Mouse (Mus musculus): ENCODE results near the gene Atp5g3. TPM values are rescaled to one million over a fixed set of nuclear protein-coding genes. Genes with fewer than 3 reads are reported as not detected.
"Not testable (repeated sequence)": the region's sequence is repeated elsewhere in the genome, so short reads cannot be mapped to it uniquely, and the experiment has no call there.

The Atp5g3 gene
- polyA plus RNA-seq, 1 experiment from 2014 or later: 1,119 TPM

GRCm38 (mm10) chr2:73925089-73925488, 14.0 kb upstream of the Atp5g3 start:
- 19% methylated on average over 5 of the region's 5 CpGs for WGBS
- Histone ChIP-seq H3K27ac (no peak overlapping the region), H3K36me3 (no peaks in the 10 kb centered on the region), H3K27me3 (no peaks in the 10 kb centered on the region), H3K4me1 (replicated peaks) (no peaks in the 10 kb centered on the region), H3K9ac (no peak overlapping the region), H3K4me2 (no peak overlapping the region), H3K9me3 (no peaks in the 10 kb centered on the region), H3K4me3 (no peak overlapping the region)
- no peak for ATAC-seq (ENCODE audit: low FRiP score)

GRCm38 (mm10) chr2:73919642-73920041, 8.5 kb upstream of the Atp5g3 start:
- Histone ChIP-seq H3K27ac (no peak overlapping the region), H3K4me1 (replicated peaks) (no peaks in the 10 kb centered on the region), H3K9me3 (no peaks in the 10 kb centered on the region), H3K36me3 (no peaks in the 10 kb centered on the region), H3K4me2 (no peak overlapping the region), H3K4me3 (no peak overlapping the region), H3K27me3 (peaks cover 2% of the 10 kb centered on the region; the same call in 1 of the 2 replicates), H3K9ac (no peak overlapping the region)
- 78% methylated on average over 7 of the region's 7 CpGs for WGBS
- no peak for ATAC-seq (ENCODE audit: low FRiP score)

- Histone ChIP-seq H3K9ac (no peak overlapping the region), H3K9me3 (no peaks in the 10 kb centered on the region), H3K27ac (no peak overlapping the region), H3K27me3 (0 out of 2 replicates have a peak, but pooled peaks cover 2% of the 10 kb centered on the region), H3K4me2 (no peak overlapping the region), H3K4me3 (no peak overlapping the region), H3K36me3 (peaks cover 20% of the 10 kb centered on the region), H3K4me1 (replicated peaks) (peaks cover 18% of the 10 kb centered on the region)
- 87% methylated on average over 3 of the region's 3 CpGs for WGBS
- no peak for ATAC-seq (ENCODE audit: low FRiP score)
Measured at GRCm38 (mm10) chr2:73912264-73912663, 1.1 kb upstream of the Atp5g3 start.

- H3K4me1 ChIP-seq (replicated peaks): peaks cover 18% of the 10 kb centered on the region
- WGBS: under 1% methylated on average over 38 of the region's 50 CpGs
- ATAC-seq (ENCODE audit: low FRiP score): peak; percentile 56
Measured at GRCm38 (mm10) chr2:73910571-73911174, 453 bp downstream of the Atp5g3 start.

GRCm38 (mm10) chr2:73909116-73909515, 2.0 kb downstream of the Atp5g3 start:
- H3K4me2 ChIP-seq: no peak overlapping the region
- no peak overlapping the region for H3K4me3 ChIP-seq
- H3K9ac ChIP-seq: no peak overlapping the region
- no peak for ATAC-seq (ENCODE audit: low FRiP score)
- peaks cover 44% of the 10 kb centered on the region for H3K36me3 ChIP-seq
- WGBS: 85% methylated on average over 2 of the region's 2 CpGs
- H3K27ac ChIP-seq: no peak overlapping the region
- H3K9me3 ChIP-seq: no peaks in the 10 kb centered on the region
- H3K27me3 ChIP-seq: no peaks in the 10 kb centered on the region
- peaks cover 18% of the 10 kb centered on the region for H3K4me1 ChIP-seq (replicated peaks)

More at GRCm38 (mm10) chr2:73910571-73911174, 453 bp downstream of the Atp5g3 start:
- Histone ChIP-seq H3K4me2 (peak overlapping the region; percentile 89), H3K4me3 (peak overlapping the region; percentile 99), H3K9ac (peak overlapping the region; percentile 100), H3K36me3 (peaks cover 31% of the 10 kb centered on the region), H3K9me3 (no peaks in the 10 kb centered on the region), H3K27me3 (no peaks in the 10 kb centered on the region), H3K27ac (peak overlapping the region; percentile 94)

GRCm38 (mm10) chr2:73904679-73905078, 6.4 kb downstream of the Atp5g3 start:
- not testable (repeated sequence) for H3K9me3 ChIP-seq; H3K4me2 ChIP-seq; H3K4me3 ChIP-seq; H3K9ac ChIP-seq; ATAC-seq (ENCODE audit: low FRiP score); H3K27ac ChIP-seq; H3K27me3 ChIP-seq; H3K4me1 ChIP-seq (replicated peaks)
- peaks cover 51% of the 10 kb centered on the region for H3K36me3 ChIP-seq

GRCm38 (mm10) chr2:73903536-73903935, 7.6 kb downstream of the Atp5g3 start:
- Histone ChIP-seq H3K4me1 (replicated peaks) (peaks cover 2% of the 10 kb centered on the region; the same call in 1 of the 2 replicates), H3K9me3 (no peaks in the 10 kb centered on the region), H3K9ac (no peak overlapping the region), H3K4me3 (no peak overlapping the region), H3K27ac (no peak overlapping the region), H3K36me3 (peaks cover 44% of the 10 kb centered on the region), H3K27me3 (no peaks in the 10 kb centered on the region), H3K4me2 (no peak overlapping the region)
- WGBS: 97% methylated on average over 2 of the region's 2 CpGs
- no peak for ATAC-seq (ENCODE audit: low FRiP score)

- not testable (repeated sequence) for H3K27ac ChIP-seq; H3K4me1 ChIP-seq (replicated peaks); H3K4me2 ChIP-seq; H3K27me3 ChIP-seq; H3K4me3 ChIP-seq; H3K9me3 ChIP-seq; H3K9ac ChIP-seq; ATAC-seq (ENCODE audit: low FRiP score)
- WGBS: 97% methylated on average over 3 of the region's 3 CpGs
- H3K36me3 ChIP-seq: peaks cover 32% of the 10 kb centered on the region
Measured at GRCm38 (mm10) chr2:73902328-73902727, 8.8 kb downstream of the Atp5g3 start.

- Histone ChIP-seq H3K9me3 (no peaks in the 10 kb centered on the region), H3K27me3 (no peaks in the 10 kb centered on the region), H3K4me3 (no peak overlapping the region), H3K27ac (no peak overlapping the region), H3K4me2 (no peak overlapping the region), H3K36me3 (peaks cover 20% of the 10 kb centered on the region), H3K4me1 (replicated peaks) (no peaks in the 10 kb centered on the region), H3K9ac (no peak overlapping the region)
- ATAC-seq (ENCODE audit: low FRiP score): no peak
Measured at GRCm38 (mm10) chr2:73901169-73901568, 10.0 kb downstream of the Atp5g3 start.

GRCm38 (mm10) chr2:73900364-73900763, 10.8 kb downstream of the Atp5g3 start:
- H3K4me3 ChIP-seq: no peak overlapping the region
- H3K27me3 ChIP-seq: no peaks in the 10 kb centered on the region
- no peaks in the 10 kb centered on the region for H3K9me3 ChIP-seq
- no peak for ATAC-seq (ENCODE audit: low FRiP score)
- H3K27ac ChIP-seq: no peak overlapping the region
- 90% methylated on average over 1 of the region's 1 CpGs for WGBS
- no peaks in the 10 kb centered on the region for H3K4me1 ChIP-seq (replicated peaks)
- H3K9ac ChIP-seq: no peak overlapping the region
- no peak overlapping the region for H3K4me2 ChIP-seq
- H3K36me3 ChIP-seq: peaks cover 18% of the 10 kb centered on the region

GRCm38 (mm10) chr2:73896919-73897318, 14.2 kb downstream of the Atp5g3 start:
- not testable (repeated sequence) for H3K9ac ChIP-seq; H3K4me3 ChIP-seq; H3K4me1 ChIP-seq (replicated peaks); H3K27ac ChIP-seq; H3K9me3 ChIP-seq; ATAC-seq (ENCODE audit: low FRiP score); H3K4me2 ChIP-seq; H3K36me3 ChIP-seq; H3K27me3 ChIP-seq
- 84% methylated on average over 4 of the region's 4 CpGs for WGBS

- Histone ChIP-seq H3K27me3 (no peaks in the 10 kb centered on the region), H3K36me3 (no peaks in the 10 kb centered on the region), H3K4me2 (peak overlapping the region; percentile 49), H3K9me3 (no peaks in the 10 kb centered on the region), H3K27ac (peak overlapping the region; percentile 91), H3K4me1 (replicated peaks) (peaks cover 15% of the 10 kb centered on the region), H3K4me3 (peak overlapping the region; percentile 68), H3K9ac (peak overlapping the region; percentile 74)
- 67% methylated on average over 22 of the region's 22 CpGs for WGBS
- no peak for ATAC-seq (ENCODE audit: low FRiP score)
Measured at GRCm38 (mm10) chr2:73893473-73894270, 17.5 kb downstream of the Atp5g3 start.
